Mouse (Mus musculus) retina, postnatal 7 days (tissue): ENCODE data around the gene Trmt2b.
"Not testable (repeated sequence)": the region's sequence is repeated elsewhere in the genome, so short reads cannot be mapped to it uniquely, and the experiment has no call there.

Source experiments
- DNase-seq: peaks from one replicate; pipeline ENCODE4 v3.0.0-alpha.2; 2012; ENCODE audit warnings: low read depth, low spot score

Gene Trmt2b

GRCm38 (mm10) chrX:134220618-134221017 is 56.2 kb downstream of the Trmt2b start:
- DNase-seq = no peak

GRCm38 (mm10) chrX:134218161-134218560 is 58.6 kb downstream of the Trmt2b start:
- no peak for DNase-seq

GRCm38 (mm10) chrX:134211151-134211642 is 65.6 kb downstream of the Trmt2b start:
- DNase-seq = no peak

GRCm38 (mm10) chrX:134208491-134208890 is 68.3 kb downstream of the Trmt2b start:
- DNase-seq = no peak

- DNase-seq = not testable (repeated sequence)
Observed at GRCm38 (mm10) chrX:134187201-134187600, 89.6 kb downstream of the Trmt2b start, which contains the start of gene Arl13a. Arl13a (plus strand) TSS chrX:134187501.

- no peak for DNase-seq
Observed at GRCm38 (mm10) chrX:134174699-134175098, 102.1 kb downstream of the Trmt2b start.
